Mouse (Mus musculus) cerebellum, adult 2 months (tissue): Measurements from ENCODE around the gene Hnf1b. TPM values are rescaled to one million over a fixed set of nuclear protein-coding genes. Genes with fewer than 3 reads are reported as not detected.

ENCODE experiments used
- DNase-seq, 2 experiments: peaks; one replicate each; pipeline ENCODE4 v3.0.0; 2021
- H3K27ac ChIP-seq: fragments of 200-500 bp; 2 replicates; pipeline ENCODE4 v1.5.1; 2012; ENCODE audit warnings: low read length, control low read depth, inconsistent platforms; ENCODE audit not compliant: insufficient read depth
- H3K27me3 ChIP-seq: fragments of 200-500 bp; 2 replicates; pipeline ENCODE4 v1.6.1; 2012; ENCODE audit warnings: inconsistent platforms, mild to moderate bottlenecking, low read length, moderate library complexity; ENCODE audit not compliant: control insufficient read depth, insufficient read depth
- H3K4me1 ChIP-seq: fragments of 200-500 bp; 2 replicates; pipeline ENCODE4 v1.6.1; 2011; ENCODE audit warnings: low read length; ENCODE audit not compliant: control insufficient read depth, insufficient read depth
- H3K4me3 ChIP-seq: fragments of 200-500 bp; replicated peaks from 2 replicates; pipeline ENCODE3; 2011; ENCODE audit warnings: mild to moderate bottlenecking, low read depth, low read length, control low read depth; ENCODE audit not compliant: insufficient read depth
- CTCF ChIP-seq: fragments of 200-500 bp; IDR thresholded peaks from 2 replicates; pipeline ENCODE4 v1.5.1; 2011; ENCODE audit warnings: low read depth, mild to moderate bottlenecking, control low read depth, low read length, moderate library complexity, borderline replicate concordance; ENCODE audit not compliant: insufficient read depth
- POLR2A ChIP-seq: fragments of 200-500 bp; IDR thresholded peaks from 2 replicates; pipeline ENCODE4 v1.6.1; 2011; ENCODE audit warnings: low read length, control low read depth, borderline replicate concordance; ENCODE audit not compliant: insufficient read depth
- WGBS: fragments of 180-500 bp; shearing (Covaris S2); methylation state at CpG from one replicate; pipeline ENCODE4 v1.1.7; 2018; 5-methylcytosine and 5-hydroxymethylcytosine counted together
- polyA plus RNA-seq: library from polyadenylated mRNA; depleted of rRNA; stranded (reverse); fragments of >200 nt; gene quantifications from 2 replicates; pipeline ENCODE4 v1.2.3, GENCODE M21; 2012

Gene Hnf1b
- polyA plus RNA-seq, 1 experiment: 0.20 TPM

DNA sequence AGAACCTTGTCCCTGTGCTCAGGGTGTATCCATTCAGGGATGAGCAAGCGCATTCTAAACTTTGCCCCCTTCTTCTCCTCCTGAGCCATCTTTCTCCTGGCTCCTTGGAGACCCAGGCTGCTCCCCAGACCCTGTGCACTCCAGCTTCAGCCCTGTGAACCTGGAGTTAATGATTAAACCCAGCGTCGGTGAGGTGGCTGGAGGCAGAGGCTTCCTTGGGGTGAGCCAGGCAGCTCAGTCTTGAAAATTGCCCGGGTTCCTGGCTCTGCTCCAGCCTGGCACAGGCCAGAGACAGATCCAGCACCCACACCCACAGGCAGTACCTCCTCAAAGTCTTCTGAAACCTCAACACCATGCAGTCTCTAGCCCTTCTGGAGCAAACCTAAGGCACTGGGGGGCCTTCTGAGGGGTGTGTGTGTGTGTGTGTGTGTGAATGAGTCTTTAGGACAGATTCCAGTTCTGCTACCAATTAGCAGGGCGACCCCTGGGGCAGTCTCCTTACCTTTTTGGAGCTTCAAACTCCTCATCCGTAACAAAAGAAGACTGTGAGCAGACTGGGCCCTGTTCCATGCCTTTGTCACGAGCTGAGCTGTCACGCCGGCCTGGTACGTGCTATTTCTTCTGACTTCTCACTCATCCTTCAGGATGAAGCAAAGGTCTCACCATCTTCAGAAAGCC, 29.9 kb upstream of the Hnf1b start:
- H3K4me3 ChIP-seq: no peak overlapping the region
- no peak overlapping the region for H3K27ac ChIP-seq
- H3K4me1 ChIP-seq: no peaks in the 10 kb centered on the region
- 29% methylated on average over 10 of the region's 10 CpGs for WGBS
- no peak for TF ChIP-seq CTCF
- no peak for TF ChIP-seq POLR2A
- no peak for DNase-seq
- H3K27me3 ChIP-seq: no peaks in the 10 kb centered on the region

DNA sequence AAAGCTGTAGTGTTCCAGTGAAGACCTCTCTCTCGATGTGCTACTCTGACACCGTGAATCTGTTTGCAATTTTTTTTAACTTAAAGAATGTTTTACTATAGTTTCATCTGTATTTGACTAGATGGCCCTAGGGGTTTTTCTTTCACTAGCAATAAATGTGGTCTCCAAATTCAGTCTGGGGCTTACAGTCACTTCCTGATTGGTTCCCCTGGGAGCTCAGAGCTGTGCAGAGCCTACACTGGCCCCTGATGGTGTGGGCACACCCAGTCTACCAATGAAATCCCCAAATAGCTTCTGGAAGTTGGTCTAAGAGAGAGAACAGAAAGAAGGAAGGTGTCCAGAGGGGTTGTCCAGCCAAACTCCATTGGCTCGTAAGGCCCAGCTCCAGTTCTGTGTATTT, 23.7 kb upstream of the Hnf1b start:
- no peak for TF ChIP-seq CTCF
- TF ChIP-seq POLR2A: no peak
- no peaks in the 10 kb centered on the region for H3K27me3 ChIP-seq
- 90% methylated on average over 3 of the region's 3 CpGs for WGBS
- no peaks in the 10 kb centered on the region for H3K4me1 ChIP-seq
- H3K4me3 ChIP-seq: no peak overlapping the region
- no peak overlapping the region for H3K27ac ChIP-seq
- no peak for DNase-seq

DNA sequence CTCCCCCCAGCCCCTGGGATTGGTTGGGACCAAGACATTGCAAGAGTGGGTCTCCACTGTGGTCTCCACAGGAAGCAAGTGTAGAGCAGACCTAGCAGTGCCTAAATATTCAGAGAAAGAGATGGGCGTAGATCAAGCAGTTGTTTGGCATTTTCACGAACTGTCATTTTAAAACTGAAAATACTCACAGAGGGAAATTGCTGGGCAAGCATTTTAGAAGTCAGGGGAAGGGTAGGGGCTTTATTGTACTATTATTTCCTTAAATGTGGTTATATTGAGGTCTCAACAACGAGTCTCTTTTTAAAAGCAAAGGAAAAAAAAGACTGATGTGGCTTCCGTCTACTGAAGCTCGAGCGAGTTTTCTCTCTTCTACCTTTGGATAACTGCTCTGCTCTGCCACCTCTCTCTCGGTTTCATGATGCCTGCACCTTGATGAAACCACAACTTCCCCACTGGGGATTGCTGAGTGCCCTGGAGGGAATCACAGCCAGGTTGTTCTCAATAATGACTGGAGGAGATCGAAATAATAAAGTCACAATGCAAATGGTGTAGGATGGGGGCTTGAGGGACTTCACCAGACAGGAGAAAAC, 21.2 kb upstream of the Hnf1b start:
- no peak for DNase-seq
- TF ChIP-seq CTCF (no peak), POLR2A (no peak)
- Histone ChIP-seq H3K27ac (no peak overlapping the region), H3K4me1 (no peaks in the 10 kb centered on the region), H3K27me3 (no peaks in the 10 kb centered on the region), H3K4me3 (no peak overlapping the region)
- WGBS: 81% methylated on average over 8 of the region's 8 CpGs

DNA sequence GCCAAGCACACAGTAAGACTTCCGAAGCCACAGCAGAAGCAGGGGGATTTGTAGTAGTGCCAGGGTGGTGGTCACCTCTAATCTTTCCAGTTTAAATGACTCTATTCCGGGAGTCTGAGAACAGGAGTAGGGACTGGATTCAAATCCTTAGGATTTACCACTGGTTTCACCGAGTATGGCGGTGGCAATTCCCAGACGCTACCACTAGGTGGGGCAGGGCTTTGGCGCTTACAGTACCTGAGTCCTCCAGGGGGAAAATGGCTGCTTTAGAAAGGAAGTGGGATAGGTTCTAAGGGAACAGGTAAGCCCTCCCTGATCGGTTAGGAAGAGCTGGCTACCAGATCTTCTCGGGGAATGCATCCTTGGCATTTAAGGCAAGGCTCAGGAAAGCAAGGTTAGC, 17.5 kb upstream of the Hnf1b start:
- WGBS: 39% methylated on average over 8 of the region's 8 CpGs
- H3K27ac ChIP-seq: no peak overlapping the region
- H3K27me3 ChIP-seq: no peaks in the 10 kb centered on the region
- DNase-seq: peak in 1 of 2 experiments; percentile 15
- TF ChIP-seq CTCF: peak; percentile 38; the same call in 1 of the 2 replicates
- no peak for TF ChIP-seq POLR2A
- H3K4me1 ChIP-seq: no peaks in the 10 kb centered on the region
- no peak overlapping the region for H3K4me3 ChIP-seq

DNA sequence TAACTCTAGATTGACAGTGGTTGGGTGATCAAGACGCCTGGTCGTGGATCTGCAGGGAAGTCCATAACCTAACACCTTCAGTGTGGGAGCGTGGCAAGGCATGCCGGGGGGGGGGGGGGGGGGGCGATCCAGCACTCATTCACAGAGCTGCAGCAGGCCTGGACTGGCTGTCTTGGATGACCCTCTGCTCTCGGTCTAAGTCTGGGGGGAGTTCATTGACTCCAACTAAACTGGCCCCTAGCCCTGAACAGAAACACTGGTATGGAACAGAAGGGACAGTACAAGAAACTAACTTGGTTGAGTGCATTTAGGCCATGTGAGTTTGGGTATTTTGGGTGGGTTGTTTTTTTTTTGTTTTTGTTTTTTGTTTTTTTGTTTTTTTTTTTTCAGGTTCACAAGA, 16.3 kb upstream of the Hnf1b start:
- DNase-seq: no peak

DNA sequence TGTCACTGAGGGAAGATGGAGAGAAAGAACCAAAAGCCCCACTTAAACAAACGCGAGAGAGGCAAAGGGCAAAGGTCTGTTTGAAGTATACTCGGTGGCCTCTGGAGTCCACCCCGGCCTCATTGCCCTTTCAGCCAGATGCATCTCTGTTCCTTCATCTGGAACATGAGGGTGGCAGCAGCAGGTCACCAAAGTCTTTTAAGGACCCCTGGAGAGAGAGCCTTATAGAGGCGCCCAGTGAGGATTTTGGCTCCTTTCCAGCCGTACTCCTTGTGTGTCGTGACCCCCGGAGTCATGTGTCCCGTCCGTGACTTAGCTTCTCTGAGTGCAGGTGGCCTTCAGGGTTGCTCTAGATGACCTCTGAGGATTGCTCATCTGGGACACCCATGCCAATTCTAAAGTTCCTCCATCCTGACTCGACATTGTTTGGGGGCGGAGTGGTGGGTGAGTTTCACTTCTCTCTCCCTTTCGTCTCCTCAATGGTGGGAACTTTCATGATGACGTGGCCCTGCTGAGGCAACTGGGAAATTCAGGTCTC, 15.8 kb upstream of the Hnf1b start:
- no peaks in the 10 kb centered on the region for H3K4me1 ChIP-seq
- DNase-seq: no peak
- no peaks in the 10 kb centered on the region for H3K27me3 ChIP-seq
- H3K27ac ChIP-seq: no peak overlapping the region
- no peak overlapping the region for H3K4me3 ChIP-seq
- 69% methylated on average over 14 of the region's 14 CpGs for WGBS
- TF ChIP-seq CTCF: no peak
- no peak for TF ChIP-seq POLR2A

More for the DNA sequence above, 16.3 kb upstream of the Hnf1b start:
- no peak for TF ChIP-seq CTCF
- no peak for TF ChIP-seq POLR2A
- H3K4me1 ChIP-seq: no peaks in the 10 kb centered on the region
- H3K4me3 ChIP-seq: no peak overlapping the region
- H3K27ac ChIP-seq: no peak overlapping the region
- 83% methylated on average over 6 of the region's 6 CpGs for WGBS
- no peaks in the 10 kb centered on the region for H3K27me3 ChIP-seq

DNA sequence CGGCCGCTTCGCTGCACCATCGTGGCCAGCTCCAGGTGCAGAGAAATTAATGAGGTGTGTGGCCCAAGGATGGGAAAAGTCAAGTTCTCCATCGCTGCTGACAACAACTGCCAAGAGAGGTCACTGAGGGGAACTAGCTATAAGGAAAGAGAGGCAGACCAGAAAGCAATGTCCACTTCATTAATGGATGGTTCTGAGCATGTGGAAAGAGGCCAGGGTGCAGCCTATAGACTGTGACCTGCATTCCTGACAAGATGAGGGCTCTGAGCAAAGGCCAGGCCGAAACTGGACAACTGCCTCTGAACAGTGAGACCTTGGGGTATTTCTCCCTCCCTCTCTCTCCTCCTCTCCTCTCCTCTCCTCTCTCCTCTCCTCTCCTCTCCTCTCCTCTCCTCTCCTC, 10.4 kb upstream of the Hnf1b start:
- no peak overlapping the region for H3K27ac ChIP-seq
- WGBS: 76% methylated on average over 6 of the region's 6 CpGs
- no peaks in the 10 kb centered on the region for H3K4me1 ChIP-seq
- no peaks in the 10 kb centered on the region; the same call in 1 of the 2 replicates for H3K27me3 ChIP-seq
- TF ChIP-seq CTCF (no peak), POLR2A (no peak)
- no peak for DNase-seq
- no peak overlapping the region for H3K4me3 ChIP-seq

DNA sequence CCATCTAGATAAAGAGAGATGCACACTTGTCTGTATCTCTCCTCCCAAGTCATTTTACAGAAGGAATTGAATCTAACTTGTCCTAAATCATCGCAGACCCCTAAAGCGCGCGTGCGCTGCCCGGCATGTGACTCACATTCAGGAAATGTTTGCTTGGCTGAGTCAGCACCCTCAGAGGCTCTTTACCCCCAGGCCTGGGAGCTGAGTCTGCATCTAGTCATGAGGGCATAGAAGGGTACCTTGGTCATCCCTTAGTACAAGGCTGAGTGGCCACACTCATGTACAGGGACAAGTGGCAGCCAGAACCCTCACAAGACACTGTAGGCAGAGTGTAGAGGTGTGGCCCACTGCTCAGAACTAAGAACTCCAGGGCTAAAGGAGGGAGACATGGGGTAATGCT, 6.3 kb upstream of the Hnf1b start:
- no peaks in the 10 kb centered on the region; the same call in 1 of the 2 replicates for H3K27me3 ChIP-seq
- 94% methylated on average over 6 of the region's 6 CpGs for WGBS
- H3K4me3 ChIP-seq: no peak overlapping the region
- H3K27ac ChIP-seq: no peak overlapping the region
- DNase-seq: no peak
- TF ChIP-seq CTCF (no peak), POLR2A (no peak)
- no peaks in the 10 kb centered on the region for H3K4me1 ChIP-seq
